Mouse (Mus musculus) lung, adult 2 months (tissue): ENCODE measurements around the gene Nmnat3.

ENCODE experiments used
- CTCF ChIP-seq: fragments of 200-500 bp; IDR thresholded peaks from 2 replicates; pipeline ENCODE4 v1.5.1; 2011; ENCODE audit warnings: mild to moderate bottlenecking, low read length, control low read depth; ENCODE audit not compliant: insufficient read depth
- POLR2A ChIP-seq: fragments of 200-500 bp; IDR thresholded peaks from 2 replicates; pipeline ENCODE4 v1.6.1; 2011; ENCODE audit warnings: low read depth, mild to moderate bottlenecking, control low read depth, low read length, borderline replicate concordance; ENCODE audit errors: extremely low read depth

DNA sequence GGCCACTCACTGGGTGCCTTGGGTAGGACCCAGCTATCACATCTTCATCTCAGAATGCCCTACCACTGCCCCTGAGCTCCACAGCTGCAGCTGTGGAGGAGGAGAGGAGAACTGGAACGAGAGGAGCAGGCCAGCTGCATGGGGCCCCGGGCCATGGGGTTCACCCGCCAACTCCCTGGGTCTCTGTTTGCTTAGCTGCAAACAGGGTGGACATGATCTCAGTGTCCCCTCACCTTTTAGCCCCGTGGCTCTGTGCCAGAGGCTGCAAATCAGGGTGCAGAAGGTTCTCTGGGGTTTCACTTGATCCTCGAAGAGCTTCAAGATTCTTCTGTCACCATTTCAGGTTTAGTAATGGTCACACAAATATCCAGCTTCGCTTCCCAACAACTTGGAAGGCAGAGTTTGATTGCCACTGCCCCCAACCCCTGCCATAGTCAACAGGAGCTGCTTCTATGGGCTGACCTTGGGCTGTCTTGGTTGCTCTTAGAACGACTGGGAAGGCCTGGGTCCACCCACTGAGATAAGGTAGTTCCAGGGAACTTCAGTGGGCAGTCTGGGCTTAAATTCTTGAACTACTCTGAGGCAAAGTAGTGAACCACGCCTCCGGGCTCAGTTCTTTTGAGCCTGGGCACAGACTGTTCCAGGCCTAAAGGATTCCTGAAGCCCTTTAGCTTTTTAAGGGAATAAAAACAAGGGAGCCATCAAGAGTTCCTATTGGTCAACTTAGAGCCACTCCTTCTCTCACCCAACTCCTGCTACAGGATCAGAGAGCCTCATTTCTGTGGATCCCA, 158.3 kb downstream of the Nmnat3 start:
- no peak for TF ChIP-seq POLR2A
- no peak for TF ChIP-seq CTCF
